Mouse (Mus musculus): ENCODE data around the gene Dgkg. TPM values are rescaled to one million over a fixed set of nuclear protein-coding genes. Genes with fewer than 3 reads are reported as not detected.

The Dgkg gene
- polyA plus RNA-seq, 1 experiment from 2014 or later = 1.2 TPM

- ATAC-seq (replicated peaks; ENCODE audit: low FRiP score) = no peak
- no peak overlapping the region for H3K4me2 ChIP-seq
- no peak overlapping the region for H3K27ac ChIP-seq
- no peak overlapping the region for H3K4me3 ChIP-seq (replicated peaks)
- peaks cover 7% of the 10 kb centered on the region for H3K4me1 ChIP-seq
- H3K9ac ChIP-seq = no peak overlapping the region
- H3K9me3 ChIP-seq (replicated peaks) = no peaks in the 10 kb centered on the region
- H3K36me3 ChIP-seq = no peaks in the 10 kb centered on the region
- 76% methylated on average over 4 of the region's 4 CpGs for WGBS
- H3K27me3 ChIP-seq = peaks cover 7% of the 10 kb centered on the region; the same call in 1 of the 2 replicates
Observed at GRCm38 (mm10) chr16:22664033-22664432, 7.0 kb upstream of the Dgkg start.

GRCm38 (mm10) chr16:22663136-22663535, 6.1 kb upstream of the Dgkg start:
- ATAC-seq (replicated peaks; ENCODE audit: low FRiP score) = peak; percentile 71; the same call in 1 of the 2 replicates
- H3K4me3 ChIP-seq (replicated peaks) = no peak overlapping the region
- H3K4me2 ChIP-seq = no peak overlapping the region
- H3K9me3 ChIP-seq (replicated peaks) = no peaks in the 10 kb centered on the region
- no peak overlapping the region for H3K9ac ChIP-seq
- 21% methylated on average over 2 of the region's 2 CpGs for WGBS
- H3K4me1 ChIP-seq = peaks cover 5% of the 10 kb centered on the region
- H3K27ac ChIP-seq = no peak overlapping the region
- no peaks in the 10 kb centered on the region for H3K36me3 ChIP-seq
- peaks cover 16% of the 10 kb centered on the region; the same call in 1 of the 2 replicates for H3K27me3 ChIP-seq

GRCm38 (mm10) chr16:22661076-22661475, 4.1 kb upstream of the Dgkg start:
- no peak overlapping the region for H3K27ac ChIP-seq
- no peak for ATAC-seq (replicated peaks; ENCODE audit: low FRiP score)
- WGBS = 60% methylated on average over 5 of the region's 5 CpGs
- H3K4me3 ChIP-seq (replicated peaks) = no peak overlapping the region
- no peak overlapping the region for H3K4me2 ChIP-seq
- peaks cover 36% of the 10 kb centered on the region for H3K27me3 ChIP-seq
- no peak overlapping the region for H3K9ac ChIP-seq
- H3K9me3 ChIP-seq (replicated peaks) = no peaks in the 10 kb centered on the region
- no peaks in the 10 kb centered on the region for H3K36me3 ChIP-seq
- peaks cover 12% of the 10 kb centered on the region for H3K4me1 ChIP-seq

- whole genome bisulfite sequencing = 72% methylated on average over 16 of the region's 16 CpGs
- ATAC-seq (replicated peaks; ENCODE audit: low FRiP score) = no peak
- no peak overlapping the region for H3K27ac ChIP-seq
- no peaks in the 10 kb centered on the region for H3K36me3 ChIP-seq
- H3K4me1 ChIP-seq = peaks cover 15% of the 10 kb centered on the region
- no peak overlapping the region for H3K4me3 ChIP-seq (replicated peaks)
- H3K9me3 ChIP-seq (replicated peaks) = no peaks in the 10 kb centered on the region
- H3K9ac ChIP-seq = no peak overlapping the region
- H3K4me2 ChIP-seq = no peak overlapping the region
- peaks cover 59% of the 10 kb centered on the region for H3K27me3 ChIP-seq
Observed at GRCm38 (mm10) chr16:22657874-22658789, 1.1 kb upstream of the Dgkg start.

GRCm38 (mm10) chr16:22655812-22656211, 1.2 kb downstream of the Dgkg start:
- Histone ChIP-seq H3K4me2 (peak overlapping the region; percentile 93; the same call in 1 of the 2 replicates), H3K36me3 (no peaks in the 10 kb centered on the region), H3K27ac (no peak overlapping the region), H3K9me3 (replicated peaks) (no peaks in the 10 kb centered on the region), H3K27me3 (peaks cover 64% of the 10 kb centered on the region), H3K9ac (no peak overlapping the region), H3K4me1 (peaks cover 15% of the 10 kb centered on the region), H3K4me3 (replicated peaks) (no peak overlapping the region; the same call in 1 of the 2 replicates)
- no peak for ATAC-seq (replicated peaks; ENCODE audit: low FRiP score)
- WGBS = 11% methylated on average over 11 of the region's 11 CpGs

GRCm38 (mm10) chr16:22655223-22655622, 1.8 kb downstream of the Dgkg start:
- WGBS = 64% methylated on average over 5 of the region's 5 CpGs
- Histone ChIP-seq H3K9ac (no peak overlapping the region), H3K4me1 (peaks cover 15% of the 10 kb centered on the region), H3K4me3 (replicated peaks) (no peak overlapping the region), H3K9me3 (replicated peaks) (no peaks in the 10 kb centered on the region), H3K27ac (no peak overlapping the region), H3K4me2 (no peak overlapping the region), H3K36me3 (no peaks in the 10 kb centered on the region), H3K27me3 (peaks cover 64% of the 10 kb centered on the region)
- ATAC-seq (replicated peaks; ENCODE audit: low FRiP score) = no peak

- H3K27me3 ChIP-seq = peaks cover 61% of the 10 kb centered on the region
Observed at GRCm38 (mm10) chr16:22654477-22654835, 2.6 kb downstream of the Dgkg start.

GRCm38 (mm10) chr16:22653817-22654476, 3.1 kb downstream of the Dgkg start:
- Histone ChIP-seq H3K4me3 (replicated peaks) (no peak overlapping the region), H3K27ac (no peak overlapping the region), H3K36me3 (no peaks in the 10 kb centered on the region), H3K4me2 (no peak overlapping the region), H3K9me3 (replicated peaks) (no peaks in the 10 kb centered on the region), H3K27me3 (peaks cover 57% of the 10 kb centered on the region), H3K4me1 (peaks cover 15% of the 10 kb centered on the region), H3K9ac (no peak overlapping the region)
- no peak for ATAC-seq (replicated peaks; ENCODE audit: low FRiP score)
- 89% methylated on average over 11 of the region's 11 CpGs for WGBS

More at GRCm38 (mm10) chr16:22654477-22654835, 2.6 kb downstream of the Dgkg start:
- Histone ChIP-seq H3K4me1 (peaks cover 15% of the 10 kb centered on the region), H3K4me2 (no peak overlapping the region), H3K4me3 (replicated peaks) (no peak overlapping the region), H3K36me3 (no peaks in the 10 kb centered on the region), H3K27ac (no peak overlapping the region), H3K9me3 (replicated peaks) (no peaks in the 10 kb centered on the region), H3K9ac (no peak overlapping the region)
- WGBS = 49% methylated on average over 2 of the region's 2 CpGs
- ATAC-seq (replicated peaks; ENCODE audit: low FRiP score) = no peak

- WGBS = 76% methylated on average over 3 of the region's 3 CpGs
- Histone ChIP-seq H3K27me3 (peaks cover 30% of the 10 kb centered on the region), H3K9ac (no peak overlapping the region), H3K4me1 (peaks cover 5% of the 10 kb centered on the region), H3K4me2 (no peak overlapping the region), H3K36me3 (no peaks in the 10 kb centered on the region), H3K4me3 (replicated peaks) (no peak overlapping the region), H3K9me3 (replicated peaks) (no peaks in the 10 kb centered on the region), H3K27ac (no peak overlapping the region)
- ATAC-seq (replicated peaks; ENCODE audit: low FRiP score) = no peak
Observed at GRCm38 (mm10) chr16:22651244-22651643, 5.8 kb downstream of the Dgkg start.

GRCm38 (mm10) chr16:22645256-22645655, 11.8 kb downstream of the Dgkg start:
- 0 out of 2 replicates have a peak, but pooled peaks cover 3% of the 10 kb centered on the region for H3K4me1 ChIP-seq
- no peaks in the 10 kb centered on the region for H3K27me3 ChIP-seq
- H3K36me3 ChIP-seq = no peaks in the 10 kb centered on the region
- H3K4me2 ChIP-seq = no peak overlapping the region
- no peak for ATAC-seq (replicated peaks; ENCODE audit: low FRiP score)
- H3K9me3 ChIP-seq (replicated peaks) = no peaks in the 10 kb centered on the region
- 95% methylated on average over 1 of the region's 1 CpGs for WGBS
- no peak overlapping the region for H3K9ac ChIP-seq
- H3K27ac ChIP-seq = no peak overlapping the region
- H3K4me3 ChIP-seq (replicated peaks) = no peak overlapping the region

GRCm38 (mm10) chr16:22643460-22643859, 13.6 kb downstream of the Dgkg start:
- ATAC-seq (replicated peaks; ENCODE audit: low FRiP score) = no peak
- Histone ChIP-seq H3K4me2 (no peak overlapping the region), H3K4me1 (0 out of 2 replicates have a peak, but pooled peaks cover 3% of the 10 kb centered on the region), H3K4me3 (replicated peaks) (no peak overlapping the region), H3K9ac (no peak overlapping the region), H3K27ac (no peak overlapping the region), H3K27me3 (no peaks in the 10 kb centered on the region), H3K36me3 (no peaks in the 10 kb centered on the region), H3K9me3 (replicated peaks) (no peaks in the 10 kb centered on the region)
- WGBS = 68% methylated on average over 8 of the region's 8 CpGs

GRCm38 (mm10) chr16:22642953-22643352, 14.1 kb downstream of the Dgkg start:
- Histone ChIP-seq H3K4me1 (0 out of 2 replicates have a peak, but pooled peaks cover 3% of the 10 kb centered on the region), H3K27ac (no peak overlapping the region), H3K4me3 (replicated peaks) (no peak overlapping the region), H3K9ac (no peak overlapping the region), H3K9me3 (replicated peaks) (no peaks in the 10 kb centered on the region), H3K36me3 (no peaks in the 10 kb centered on the region), H3K27me3 (no peaks in the 10 kb centered on the region), H3K4me2 (no peak overlapping the region)
- no peak for ATAC-seq (replicated peaks; ENCODE audit: low FRiP score)
- 88% methylated on average over 6 of the region's 6 CpGs for WGBS

Measured in kidney, embryonic 15.5 days (tissue).